Mouse (Mus musculus) stomach, embryonic 14.5 days (tissue): ENCODE measurements around the gene Ankrd24. TPM values are rescaled to one million over a fixed set of nuclear protein-coding genes. Genes with fewer than 3 reads are reported as not detected.

Source experiments
- ATAC-seq: fragments of 200-750 bp; cut with Nextera tagmentation; 2 replicates; pipeline ENCODE4 v1.8.0; 2017; ENCODE audit warnings: low read depth, moderate TSS enrichment; ENCODE audit not compliant: insufficient number of reproducible peaks, insufficient read depth, low FRiP score
- H3K27ac ChIP-seq: fragments of 300-500 bp; sonication (generic); 2 replicates; pipeline ENCODE4 v1.5.1; 2014; ENCODE audit warnings: mild to moderate bottlenecking, low read length, moderate library complexity, mixed read lengths
- H3K27me3 ChIP-seq: fragments of 300-500 bp; sonication (generic); 2 replicates; pipeline ENCODE4 v1.6.1; 2014; ENCODE audit warnings: low read length, control low read depth, mixed read lengths; ENCODE audit not compliant: control insufficient read depth, insufficient read depth
- H3K36me3 ChIP-seq: fragments of 300-500 bp; sonication (generic); 2 replicates; pipeline ENCODE4 v1.6.1; 2014; ENCODE audit warnings: mild to moderate bottlenecking, control low read depth, low read length, moderate library complexity, mixed read lengths; ENCODE audit not compliant: control insufficient read depth, insufficient read depth
- H3K4me1 ChIP-seq: fragments of 300-500 bp; sonication (generic); 2 replicates; pipeline ENCODE4 v1.6.1; 2014; ENCODE audit warnings: low read length, control low read depth, mixed read lengths; ENCODE audit not compliant: control insufficient read depth, insufficient read depth
- H3K4me2 ChIP-seq: fragments of 300-500 bp; sonication (generic); replicated peaks from 2 replicates; pipeline ENCODE4 v1.6.1; 2014; ENCODE audit warnings: low read depth, low read length, control low read depth
- H3K4me3 ChIP-seq: fragments of 300-500 bp; sonication (generic); 2 replicates; pipeline ENCODE4 v1.5.1; 2014; ENCODE audit warnings: low read depth, low read length, control low read depth
- H3K9ac ChIP-seq: fragments of 300-500 bp; sonication (generic); replicated peaks from 2 replicates; pipeline ENCODE4 v1.6.1; 2014; ENCODE audit warnings: low read depth, mild to moderate bottlenecking, control low read depth, low read length, moderate library complexity, mixed read lengths
- H3K9me3 ChIP-seq: fragments of 300-500 bp; sonication (generic); 2 replicates; pipeline ENCODE4 v1.6.1; 2016; ENCODE audit warnings: low read depth, low read length, control low read depth; ENCODE audit not compliant: control insufficient read depth
- WGBS: fragments of 180-500 bp; shearing (Covaris S2); extraction: QIAGEN DNeasy Blood & Tissue Kit; methylation state at CpG from one replicate; pipeline ENCODE4 v1.1.7; 2014; 5-methylcytosine and 5-hydroxymethylcytosine counted together
- polyA plus RNA-seq: library from polyadenylated mRNA; unstranded; fragments of >200 nt; fragmentation: Nextera tagmentation; extraction: Ambion mirVana; gene quantifications from 2 replicates; pipeline ENCODE4 v1.2.1, GENCODE M21; 2014

The Ankrd24 gene
- 7.8 and 9.1 TPM in 2 replicates for polyA plus RNA-seq

DNA sequence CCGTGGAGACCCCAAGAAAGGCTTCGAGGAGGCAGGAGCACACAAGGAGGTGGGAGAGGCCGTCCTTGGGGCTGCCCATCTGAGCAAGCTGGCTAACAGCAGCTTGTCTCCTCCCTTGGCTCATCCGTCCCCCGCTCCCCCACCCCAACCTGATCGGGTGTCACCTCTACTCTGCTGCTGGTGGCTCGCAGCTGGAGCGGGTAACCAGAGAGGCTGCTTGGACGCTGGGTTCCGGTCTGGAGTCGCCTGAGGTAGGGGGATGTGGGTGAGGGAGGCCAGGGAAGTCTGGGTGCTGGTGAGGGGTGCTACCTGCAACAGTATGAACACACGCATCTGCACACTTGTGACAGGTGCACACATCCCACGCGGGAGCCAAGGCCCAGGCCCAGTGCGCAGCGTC lies at the start of gene Ankrd24:
TSS of gene Ankrd24 (plus strand) at position 151 of the 400 bp plus-strand sequence.
- 68% methylated on average over 16 of the region's 16 CpGs for WGBS
- H3K4me3 ChIP-seq = peak within 1 kb of the TSS; percentile 76

DNA sequence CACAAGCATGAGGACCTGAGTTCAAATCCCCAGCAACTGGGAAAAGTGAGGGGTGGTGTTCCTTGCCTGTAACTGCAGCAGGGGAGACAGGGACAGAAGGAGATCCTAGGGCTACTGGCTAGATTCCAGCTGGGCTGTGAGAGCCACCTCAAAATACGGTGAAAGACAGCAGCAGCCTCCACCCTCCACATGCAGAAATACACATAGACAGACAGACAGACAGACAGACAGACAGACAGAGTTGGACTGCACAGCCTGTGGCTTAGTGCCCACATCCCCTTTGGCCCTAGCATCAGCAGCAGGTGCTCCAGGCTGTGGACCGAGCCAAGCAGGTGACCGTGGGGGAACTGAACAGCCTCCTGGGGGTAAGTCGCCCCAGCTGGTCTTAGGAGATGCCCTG lies 48.4 kb upstream of the Ankrd24 start:
- Histone ChIP-seq H3K4me2 (no peak overlapping the region), H3K27me3 (no peaks in the 10 kb centered on the region), H3K4me3 (no peak overlapping the region), H3K27ac (no peak overlapping the region), H3K9me3 (no peaks in the 10 kb centered on the region), H3K36me3 (0 out of 2 replicates have a peak, but pooled peaks cover 3% of the 10 kb centered on the region), H3K4me1 (peaks cover 6% of the 10 kb centered on the region), H3K9ac (no peak overlapping the region)
- WGBS = 79% methylated on average over 4 of the region's 4 CpGs
- ATAC-seq = no peak

More for the DNA sequence above, at the start of gene Ankrd24:
- H3K36me3 ChIP-seq = no peaks in the 10 kb centered on the region
- ATAC-seq = no peak
- peak within 1 kb of the TSS; percentile 83 for H3K9ac ChIP-seq
- peaks cover 9% of the 10 kb centered on the region; the same call in 1 of the 2 replicates for H3K4me1 ChIP-seq
- no peaks in the 10 kb centered on the region for H3K9me3 ChIP-seq
- H3K4me2 ChIP-seq = peak within 1 kb of the TSS; percentile 83
- H3K27ac ChIP-seq = peak within 1 kb of the TSS; percentile 94
- no peaks in the 10 kb centered on the region for H3K27me3 ChIP-seq

DNA sequence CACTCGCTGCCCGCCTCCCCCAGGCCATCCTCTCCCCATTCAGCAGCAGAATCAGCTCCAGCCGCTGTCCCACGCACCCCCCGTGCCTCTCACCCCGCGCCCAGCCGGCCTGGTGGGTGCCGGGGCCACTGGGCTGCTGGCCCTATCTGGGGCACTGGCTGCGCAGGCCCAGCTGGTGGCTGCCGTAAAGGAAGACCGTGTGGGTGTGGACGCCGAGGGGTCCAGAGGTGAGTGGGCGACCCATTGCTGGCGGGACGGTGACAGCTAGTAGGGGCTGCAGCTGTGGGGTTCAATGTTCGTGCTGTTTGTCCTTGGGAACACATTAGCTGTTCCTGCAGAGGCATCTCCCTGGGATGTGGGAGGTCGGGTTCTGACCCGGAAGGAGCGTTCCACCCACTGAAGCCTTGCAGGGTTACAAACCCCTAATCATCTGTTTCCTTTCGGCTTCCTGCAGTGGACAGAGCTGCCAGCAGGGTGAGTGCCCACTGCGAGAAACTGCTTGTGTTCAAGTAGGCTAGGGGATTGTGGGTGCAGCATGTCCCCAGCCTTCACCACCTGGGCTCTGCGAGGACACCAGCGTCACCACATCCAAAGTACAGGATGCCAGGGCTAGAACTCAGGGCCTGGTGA lies 47.8 kb upstream of the Ankrd24 start:
- Histone ChIP-seq H3K4me1 (peaks cover 6% of the 10 kb centered on the region), H3K4me2 (no peak overlapping the region), H3K9me3 (no peaks in the 10 kb centered on the region), H3K27ac (no peak overlapping the region), H3K9ac (no peak overlapping the region), H3K27me3 (no peaks in the 10 kb centered on the region), H3K4me3 (no peak overlapping the region), H3K36me3 (0 out of 2 replicates have a peak, but pooled peaks cover 3% of the 10 kb centered on the region)
- WGBS = 48% methylated on average over 25 of the region's 25 CpGs
- no peak; the same call in 1 of the 2 replicates for ATAC-seq

- Histone ChIP-seq H3K4me3 (no peak overlapping the region), H3K36me3 (peaks cover 14% of the 10 kb centered on the region; the same call in 1 of the 2 replicates), H3K27me3 (no peaks in the 10 kb centered on the region), H3K4me2 (no peak overlapping the region), H3K9me3 (no peaks in the 10 kb centered on the region), H3K4me1 (no peaks in the 10 kb centered on the region; the same call in 1 of the 2 replicates), H3K9ac (no peak overlapping the region), H3K27ac (no peak overlapping the region)
- 58% methylated on average over 6 of the region's 6 CpGs for WGBS
- no peak for ATAC-seq
These were observed 45.0 kb upstream of the Ankrd24 start for GRCm38 (mm10) chr10:81583347-81583746.

DNA sequence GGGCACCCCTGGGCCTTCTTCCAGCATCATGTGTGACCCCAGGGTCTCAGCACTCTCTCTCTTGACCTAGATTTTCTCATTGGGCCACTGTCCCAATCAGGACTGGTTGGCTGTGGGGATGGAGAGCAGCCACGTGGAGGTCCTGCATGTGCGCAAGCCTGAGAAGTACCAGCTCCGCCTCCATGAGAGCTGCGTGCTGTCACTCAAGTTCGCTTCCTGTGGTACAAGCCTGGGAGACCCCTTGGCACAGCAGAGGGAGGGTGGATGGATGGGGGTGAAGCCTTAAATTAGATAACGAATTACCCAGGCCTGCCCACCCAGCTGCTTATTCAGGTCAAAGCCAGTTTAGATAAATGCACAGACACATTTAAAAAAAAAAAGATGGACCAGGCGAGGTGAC lies 39.6 kb upstream of the Ankrd24 start:
- WGBS = 67% methylated on average over 7 of the region's 7 CpGs
- Histone ChIP-seq H3K9ac (no peak overlapping the region), H3K27ac (no peak overlapping the region), H3K4me3 (no peak overlapping the region), H3K9me3 (no peaks in the 10 kb centered on the region), H3K4me2 (no peak overlapping the region), H3K27me3 (no peaks in the 10 kb centered on the region), H3K36me3 (peaks cover 16% of the 10 kb centered on the region; the same call in 1 of the 2 replicates), H3K4me1 (no peaks in the 10 kb centered on the region)
- no peak for ATAC-seq

- Histone ChIP-seq H3K4me3 (no peak overlapping the region), H3K4me2 (no peak overlapping the region), H3K4me1 (peaks cover 15% of the 10 kb centered on the region), H3K27ac (no peak overlapping the region), H3K9me3 (no peaks in the 10 kb centered on the region), H3K9ac (no peak overlapping the region), H3K27me3 (no peaks in the 10 kb centered on the region), H3K36me3 (peaks cover 9% of the 10 kb centered on the region; the same call in 1 of the 2 replicates)
- WGBS = 60% methylated on average over 9 of the region's 9 CpGs
- no peak for ATAC-seq
These were observed 36.5 kb upstream of the Ankrd24 start for GRCm38 (mm10) chr10:81591846-81592245.

DNA sequence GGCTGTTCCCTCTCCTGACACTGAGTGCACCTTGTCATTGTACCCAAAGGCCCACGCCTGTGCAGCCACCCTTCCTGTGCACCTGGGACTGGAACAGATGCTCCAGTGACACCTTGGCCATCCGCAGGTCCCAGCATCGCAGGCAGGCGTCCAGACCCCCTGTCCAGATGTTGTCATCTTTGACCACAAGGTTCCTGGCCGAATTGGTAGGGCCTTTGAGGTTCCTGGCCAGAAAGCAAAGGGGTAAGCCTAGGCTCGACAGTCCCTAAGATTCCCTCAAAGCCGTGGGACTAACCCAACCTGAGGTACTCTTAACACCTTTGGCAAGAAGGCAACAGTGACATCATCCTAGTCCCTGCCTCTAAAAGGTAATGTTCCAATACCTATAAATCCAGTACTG lies 35.7 kb upstream of the Ankrd24 start:
- H3K27ac ChIP-seq = no peak overlapping the region
- H3K9me3 ChIP-seq = no peaks in the 10 kb centered on the region
- no peak overlapping the region for H3K4me3 ChIP-seq
- H3K27me3 ChIP-seq = no peaks in the 10 kb centered on the region
- 80% methylated on average over 7 of the region's 7 CpGs for WGBS
- ATAC-seq = no peak
- H3K36me3 ChIP-seq = peaks cover 9% of the 10 kb centered on the region; the same call in 1 of the 2 replicates
- H3K4me1 ChIP-seq = peaks cover 23% of the 10 kb centered on the region
- H3K4me2 ChIP-seq = no peak overlapping the region
- no peak overlapping the region for H3K9ac ChIP-seq

DNA sequence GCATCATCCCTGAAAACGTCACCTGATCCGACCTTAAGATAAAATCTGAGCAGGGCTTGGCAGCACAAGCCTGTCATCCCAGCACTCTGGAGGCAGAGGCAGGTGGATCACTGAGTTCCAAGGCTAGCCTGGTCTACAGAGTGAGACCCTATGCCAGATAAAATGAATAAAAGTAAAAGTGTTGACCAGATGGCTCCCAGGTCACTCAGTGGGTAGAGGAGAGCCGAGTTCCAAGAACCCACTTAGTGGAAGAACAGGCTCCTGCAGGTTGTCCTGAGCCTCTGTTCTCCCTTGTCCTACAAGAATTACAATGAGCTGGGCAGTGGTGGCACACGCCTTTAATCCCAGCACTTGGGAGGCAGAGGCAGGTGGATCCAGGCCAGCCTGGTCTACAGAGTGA lies 35.1 kb upstream of the Ankrd24 start:
- H3K27me3 ChIP-seq = no peaks in the 10 kb centered on the region
- ATAC-seq = no peak
- H3K36me3 ChIP-seq = peaks cover 6% of the 10 kb centered on the region; the same call in 1 of the 2 replicates
- no peak overlapping the region for H3K9ac ChIP-seq
- no peak overlapping the region for H3K27ac ChIP-seq
- peaks cover 29% of the 10 kb centered on the region for H3K4me1 ChIP-seq
- 75% methylated on average over 4 of the region's 4 CpGs for WGBS
- no peak overlapping the region for H3K4me2 ChIP-seq
- no peaks in the 10 kb centered on the region for H3K9me3 ChIP-seq
- no peak overlapping the region for H3K4me3 ChIP-seq
